Mouse (Mus musculus) cerebellum, adult 2 months (tissue): ENCODE results near the gene Gm11541.

ENCODE experiments used
- CTCF ChIP-seq: fragments of 200-500 bp; IDR thresholded peaks from 2 replicates; pipeline ENCODE4 v1.5.1; 2011; ENCODE audit warnings: low read depth, mild to moderate bottlenecking, control low read depth, low read length, moderate library complexity, borderline replicate concordance; ENCODE audit not compliant: insufficient read depth
- POLR2A ChIP-seq: fragments of 200-500 bp; IDR thresholded peaks from 2 replicates; pipeline ENCODE4 v1.6.1; 2011; ENCODE audit warnings: low read length, control low read depth, borderline replicate concordance; ENCODE audit not compliant: insufficient read depth

DNA sequence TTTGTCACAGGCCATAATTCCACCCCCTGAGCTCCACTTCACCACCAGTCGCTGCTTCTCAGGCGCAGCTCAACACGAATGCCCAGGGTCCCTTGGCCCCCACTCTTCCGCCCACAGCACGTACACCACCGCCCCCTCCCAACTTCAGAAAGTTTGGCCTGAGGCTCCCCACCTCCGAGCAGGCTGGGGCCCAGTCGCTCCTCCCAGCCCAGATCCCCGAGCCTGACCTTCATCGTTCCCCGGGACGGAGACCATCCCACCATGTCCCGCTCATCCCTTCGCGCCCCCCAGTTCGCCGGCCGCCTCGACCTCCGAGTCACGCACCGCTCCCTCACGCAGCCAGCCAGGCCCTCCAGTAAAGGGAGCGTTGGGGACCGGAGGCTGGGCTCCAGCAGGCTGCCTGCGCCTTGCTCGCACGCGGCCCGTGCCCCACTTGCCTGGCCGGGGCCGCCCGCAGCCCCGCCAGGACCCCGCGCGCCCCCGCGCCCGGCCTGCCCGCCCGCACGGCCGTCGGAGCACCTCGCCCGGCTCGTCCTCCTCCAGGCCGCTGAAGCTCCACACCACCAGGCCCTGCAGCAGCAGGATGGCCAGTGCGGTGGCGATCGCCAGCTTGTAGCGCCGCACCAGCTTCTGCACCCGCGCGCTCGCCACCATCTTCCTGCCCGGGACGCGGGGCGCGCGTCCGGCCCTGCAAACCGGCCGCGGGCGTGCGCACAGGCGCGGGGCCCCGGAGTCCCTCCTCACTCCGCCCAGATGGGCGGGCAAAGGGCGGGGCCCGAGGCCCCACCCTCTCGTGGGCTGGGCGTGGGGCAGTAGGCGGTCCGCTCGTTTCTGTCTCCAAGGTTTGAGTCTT lies 27.3 kb downstream of the Gm11541 start, which contains the start of gene Xylt2:
- no peak for TF ChIP-seq CTCF
- peak; percentile 93 for TF ChIP-seq POLR2A
